Mouse (Mus musculus) forelimb bud, embryonic 11.5 days (tissue): Measurements from ENCODE around the gene H2-DMa.

ENCODE experiments used
- DNase-seq: peaks from one replicate; pipeline ENCODE4 v3.0.0-alpha.2; 2012; ENCODE audit warnings: low read depth, low spot score

Gene H2-DMa

DNA sequence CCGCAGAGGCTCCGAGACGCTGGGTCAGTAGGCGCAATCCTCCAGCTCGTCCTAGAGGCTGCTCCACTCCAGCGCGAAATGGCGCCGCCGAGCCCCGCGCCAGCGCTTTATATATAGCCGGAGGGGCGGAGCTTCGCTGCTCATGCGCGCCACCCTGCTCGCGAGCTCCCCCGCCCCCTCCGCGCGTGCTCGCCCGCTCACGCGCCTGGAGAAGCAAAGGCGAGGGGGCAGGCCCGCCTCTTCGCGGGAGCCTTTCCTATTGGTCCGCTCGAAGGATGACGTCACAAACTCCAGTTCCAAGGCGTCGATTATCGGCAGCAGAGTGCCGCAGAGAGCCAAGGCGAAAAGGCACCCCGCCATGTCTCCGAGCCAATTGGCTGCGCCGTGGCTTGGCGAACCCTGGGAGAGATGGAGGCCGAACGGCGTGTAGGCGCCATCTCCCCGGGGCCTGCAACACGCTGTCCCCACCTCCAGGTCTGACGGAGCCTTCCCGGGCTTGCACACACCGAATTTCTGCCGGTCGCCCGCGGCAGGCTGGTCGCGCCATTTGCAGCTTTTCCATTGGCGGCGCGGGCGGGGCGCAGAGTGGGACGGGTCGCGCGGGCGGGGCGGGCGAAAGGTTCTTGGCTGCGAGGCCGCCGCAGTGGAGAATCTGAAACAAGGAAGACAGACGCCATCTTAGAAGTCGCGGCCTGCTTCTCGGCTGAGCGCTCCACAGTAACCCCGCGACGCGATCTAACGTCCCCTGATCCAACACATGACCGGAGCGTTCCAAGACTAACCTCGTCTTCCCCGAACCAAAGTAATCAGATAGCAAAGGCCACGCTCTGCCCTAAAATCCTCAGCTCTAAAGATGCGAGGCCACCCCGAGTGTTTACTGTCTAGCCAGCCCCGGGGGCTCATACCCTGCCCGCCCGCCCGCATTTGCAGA lies at the start of gene H2-DMa:
H2-DMa (plus strand) TSS at position 293 of the 931 bp plus-strand sequence.
- peak; percentile 99 for DNase-seq

DNA sequence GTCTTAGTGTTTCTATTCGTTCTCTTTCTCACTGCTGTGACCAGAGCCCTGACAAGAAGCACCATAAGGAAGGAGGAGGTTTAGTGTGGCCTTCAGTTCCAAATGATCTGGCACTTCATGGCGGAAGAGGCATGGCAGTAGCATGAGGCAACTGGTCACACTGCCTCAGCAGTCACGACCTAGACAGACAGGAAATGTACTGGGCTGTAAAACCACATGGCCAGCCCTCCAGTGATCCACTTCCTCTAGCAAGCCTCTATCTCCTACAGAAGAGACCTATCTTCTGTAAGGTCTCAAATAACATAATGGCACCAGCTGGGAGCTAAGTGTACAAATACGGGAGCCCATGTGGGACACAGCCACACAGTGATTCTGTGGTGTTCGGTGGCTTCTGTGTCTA lies 47.2 kb upstream of the H2-DMa start:
- DNase-seq = no peak

DNA sequence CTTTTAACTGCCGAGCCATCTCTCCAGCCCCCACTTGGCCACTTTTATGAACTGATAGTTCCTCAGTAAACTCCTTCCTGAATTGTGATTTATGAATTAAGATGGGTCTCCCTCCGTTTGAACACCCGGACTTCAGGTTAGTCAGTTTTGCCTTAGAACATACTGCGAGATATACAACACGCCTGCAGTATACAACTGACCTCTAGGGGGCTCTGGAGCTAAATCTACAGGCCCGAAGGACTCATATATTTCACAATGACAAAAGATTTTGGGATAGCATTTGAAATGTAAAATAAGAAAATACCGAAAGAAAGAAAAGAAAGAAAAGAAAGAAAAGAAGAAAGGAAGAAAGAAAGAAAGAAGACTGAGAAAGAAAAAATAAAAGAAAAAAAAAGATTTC lies 44.1 kb upstream of the H2-DMa start:
- peak; percentile 68 for DNase-seq

DNA sequence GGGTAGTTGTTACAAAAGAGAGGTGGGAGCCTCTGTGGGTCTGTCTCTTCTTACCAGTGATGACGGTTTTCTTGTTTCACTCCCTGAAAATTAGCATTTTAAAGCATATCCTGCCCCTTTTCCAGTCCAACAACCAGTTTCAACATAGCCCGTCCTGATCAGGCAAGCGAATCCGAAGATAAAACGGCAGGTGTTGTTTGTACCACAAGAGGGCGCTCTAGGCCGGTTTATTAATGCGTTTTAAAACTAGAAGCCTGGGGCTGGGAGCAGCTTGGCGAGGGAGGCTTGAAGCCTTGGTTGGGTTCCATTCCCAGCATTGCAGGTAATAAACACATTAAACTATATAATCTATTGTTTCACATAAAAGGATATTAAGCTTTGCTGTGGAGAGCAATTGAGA lies 41.8 kb upstream of the H2-DMa start:
- DNase-seq = peak; percentile 84

DNA sequence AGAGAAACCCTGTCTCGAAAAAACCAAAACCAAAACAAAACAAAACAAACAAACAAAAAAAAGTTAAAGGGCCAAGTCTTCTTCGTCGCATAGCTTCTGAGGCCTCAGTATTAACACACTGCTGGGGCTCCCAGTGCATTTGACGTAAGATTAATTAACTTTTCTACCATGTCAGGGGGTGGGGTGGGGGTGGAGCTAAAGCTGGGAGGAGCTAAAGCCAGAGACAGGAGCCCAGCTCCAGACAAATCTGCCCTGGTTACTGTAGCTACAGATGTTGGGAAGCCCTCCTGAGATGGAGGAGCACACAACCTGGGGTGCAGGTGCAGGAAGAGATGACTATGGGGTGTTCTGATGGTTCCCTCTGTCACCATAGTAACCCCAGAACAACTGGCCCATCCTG lies 41.2 kb upstream of the H2-DMa start:
- DNase-seq = no peak

DNA sequence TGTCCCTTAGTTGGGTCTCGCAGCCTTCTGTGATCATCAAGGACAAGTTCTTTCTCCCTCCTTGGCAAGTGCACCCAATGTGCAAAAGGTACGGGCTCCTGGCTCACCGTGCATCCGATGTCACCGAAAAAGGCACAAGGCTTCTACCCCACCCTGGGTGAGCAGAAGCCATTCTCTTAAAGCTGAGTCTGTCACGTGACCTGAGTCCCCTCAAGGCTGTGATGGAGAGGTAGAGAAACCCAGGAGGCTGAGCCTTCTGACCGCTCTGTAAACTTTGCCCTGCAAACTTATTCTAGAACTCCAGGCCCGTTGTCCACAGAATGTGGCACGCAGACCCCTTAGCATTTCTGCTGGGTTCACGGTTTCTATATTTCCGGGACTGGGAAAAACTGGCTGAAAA lies 40.3 kb upstream of the H2-DMa start:
- no peak for DNase-seq

DNA sequence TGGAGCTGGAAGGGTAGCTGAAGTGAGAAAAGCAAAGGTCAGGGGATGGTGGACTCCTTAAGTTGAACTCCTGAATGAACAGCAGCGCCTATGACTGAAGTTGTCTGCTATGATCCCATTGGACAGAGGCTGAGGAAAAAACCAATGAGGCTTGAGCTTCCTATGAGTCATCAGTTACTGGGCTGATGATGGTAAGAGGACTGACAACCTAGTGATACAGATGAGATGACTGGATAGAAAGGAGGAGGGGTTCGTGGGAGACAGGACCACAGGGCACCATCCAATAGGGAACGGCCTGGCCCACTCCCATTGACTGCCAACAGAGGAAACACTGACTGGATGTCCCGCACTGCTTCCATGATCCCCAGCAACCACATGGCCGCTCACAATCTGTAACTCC lies 39.7 kb upstream of the H2-DMa start:
- peak; percentile 51 for DNase-seq

DNA sequence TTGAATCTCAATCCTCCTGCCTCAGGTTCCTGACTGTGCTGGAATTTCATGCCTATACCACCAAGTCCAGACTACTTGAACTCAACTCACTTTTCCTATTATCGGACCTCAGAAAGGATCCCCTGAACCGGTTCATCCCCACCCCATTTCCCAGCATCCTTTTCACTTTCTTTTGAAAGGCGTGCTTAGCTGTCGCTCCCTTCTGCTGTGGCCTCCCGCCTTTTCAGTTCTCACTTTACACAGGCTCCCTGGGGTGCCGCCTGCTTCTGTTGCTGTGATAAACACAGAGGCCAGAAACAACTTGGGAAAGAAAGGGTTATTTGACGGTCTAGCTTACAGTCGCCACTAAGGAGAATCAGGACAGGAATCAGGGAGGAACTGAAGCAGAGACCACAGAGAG lies 36.2 kb upstream of the H2-DMa start:
- DNase-seq = no peak

DNA sequence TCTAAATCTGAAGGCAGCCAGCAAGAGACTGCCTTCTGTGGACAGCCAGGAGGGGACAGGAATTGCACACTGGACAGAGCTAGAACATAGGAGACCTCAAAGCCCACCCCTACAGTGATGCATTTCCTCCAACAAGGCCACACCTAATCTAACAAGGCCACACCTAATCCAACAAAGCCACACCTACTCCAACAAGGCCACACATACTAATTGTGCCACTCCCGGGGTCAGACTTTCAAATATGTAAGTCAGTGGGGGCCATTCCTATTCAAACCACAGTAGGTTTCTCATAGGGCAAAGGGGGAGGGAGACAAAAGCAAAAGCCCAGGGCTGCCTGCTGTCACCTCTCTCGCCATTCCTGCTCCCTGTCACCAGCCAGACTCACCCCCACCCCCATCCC lies 32.0 kb upstream of the H2-DMa start:
- DNase-seq = no peak

DNA sequence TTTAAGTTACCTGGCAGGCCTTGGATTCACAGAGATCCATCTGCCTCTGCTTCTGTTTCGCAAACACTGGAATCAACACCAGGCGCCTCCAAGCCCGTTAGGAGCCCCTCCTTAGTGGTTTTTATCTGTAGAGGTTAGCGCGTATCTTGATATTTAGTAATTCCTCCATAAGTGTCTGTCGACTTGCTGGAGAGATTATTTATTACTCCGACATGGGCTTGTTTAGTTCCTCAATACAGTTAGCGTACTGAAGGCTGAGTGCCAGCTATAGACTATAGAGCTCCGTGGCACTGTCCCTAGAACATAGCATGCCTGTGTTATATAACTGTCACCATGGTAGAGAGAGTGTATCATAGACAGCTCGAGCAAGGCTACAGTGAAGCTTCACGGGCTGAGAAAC lies 31.2 kb upstream of the H2-DMa start:
- no peak for DNase-seq

DNA sequence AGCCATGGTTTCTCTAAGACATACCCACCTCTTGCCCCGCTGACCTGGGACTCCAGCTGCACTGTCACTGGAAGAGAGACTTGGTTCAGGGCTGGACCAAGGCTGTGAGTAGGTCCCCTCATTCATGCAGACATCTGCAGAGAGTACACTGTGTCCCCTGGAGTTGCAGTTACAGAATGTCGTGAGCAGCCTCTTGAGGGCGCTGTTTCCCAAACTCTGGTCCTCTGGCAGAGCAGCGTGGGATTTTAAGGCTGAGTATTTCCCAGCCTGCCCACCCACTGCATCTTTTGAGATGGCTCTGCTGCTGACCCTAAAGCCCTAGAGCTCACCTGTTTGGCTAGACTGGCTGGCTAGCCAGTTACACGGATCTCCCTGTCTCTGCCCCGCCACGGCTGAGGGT lies 28.4 kb upstream of the H2-DMa start:
- no peak for DNase-seq

DNA sequence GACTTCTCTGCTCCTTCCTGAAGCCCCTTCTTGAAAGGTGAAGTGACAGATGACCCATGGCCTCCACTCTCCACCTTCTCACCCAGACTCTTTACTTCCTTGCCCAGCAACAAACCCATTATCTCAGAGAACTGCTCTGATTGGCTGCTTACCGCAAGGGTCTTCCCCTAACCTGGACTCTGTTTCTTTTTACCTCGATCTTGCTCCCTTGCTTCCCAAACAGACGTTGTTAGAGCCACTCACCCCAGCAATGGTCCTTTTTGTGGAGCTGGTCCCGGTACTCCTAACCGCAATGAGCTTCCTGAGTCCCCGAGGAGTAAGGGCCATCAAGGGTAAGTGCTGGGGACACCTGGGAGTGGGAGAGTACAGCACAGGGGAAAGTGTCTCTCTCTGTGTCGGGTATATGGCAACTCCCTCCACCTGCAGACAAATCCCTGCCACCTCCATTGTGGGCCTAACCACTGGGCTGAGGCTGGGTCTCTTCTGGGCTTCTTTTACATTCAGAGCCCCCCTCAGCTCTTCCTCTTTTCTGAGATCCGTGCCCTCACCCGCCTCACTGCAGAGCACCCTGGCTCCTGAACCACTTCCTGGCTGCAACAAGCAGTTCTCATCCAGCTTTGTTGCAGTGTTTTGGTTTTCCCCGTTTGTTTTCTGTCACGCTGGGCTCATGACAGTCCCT lies 27.0 kb upstream of the H2-DMa start, which contains the start of gene H2-Oa:
H2-Oa (plus strand) TSS at position 144 of the 679 bp plus-strand sequence.
- no peak for DNase-seq

DNA sequence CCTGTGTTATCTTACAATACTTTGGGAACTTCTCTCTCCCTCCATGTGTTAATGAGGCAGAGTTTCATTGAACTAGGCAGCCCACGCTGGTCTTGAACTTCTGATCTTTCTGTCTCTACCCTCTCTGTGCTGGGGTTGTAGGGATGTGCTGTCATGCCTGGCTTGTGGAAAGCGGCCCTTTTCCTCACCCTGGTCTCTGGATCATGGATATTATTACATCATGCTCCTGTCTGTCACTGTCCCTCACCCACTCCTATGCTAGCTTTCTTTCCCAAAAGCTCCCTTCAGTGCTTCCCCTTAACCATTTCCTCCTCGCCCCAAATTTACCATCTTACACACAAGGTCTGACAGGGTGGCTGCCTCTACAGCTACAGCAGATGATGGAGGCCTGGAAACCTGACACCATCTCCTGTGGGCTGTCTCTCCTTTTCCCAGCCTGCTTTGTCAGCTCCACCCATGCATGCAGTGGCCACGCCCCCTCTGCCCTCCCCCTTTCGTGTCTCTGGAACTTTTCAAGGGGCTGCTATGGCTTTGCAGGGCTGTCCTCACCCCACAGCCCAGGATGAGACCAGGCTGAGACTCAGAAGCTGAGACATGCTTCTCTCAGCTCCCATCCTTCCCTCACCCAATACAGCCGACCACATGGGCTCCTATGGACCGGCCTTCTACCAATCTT lies 26.0 kb upstream of the H2-DMa start:
- peak; percentile 83 for DNase-seq

DNA sequence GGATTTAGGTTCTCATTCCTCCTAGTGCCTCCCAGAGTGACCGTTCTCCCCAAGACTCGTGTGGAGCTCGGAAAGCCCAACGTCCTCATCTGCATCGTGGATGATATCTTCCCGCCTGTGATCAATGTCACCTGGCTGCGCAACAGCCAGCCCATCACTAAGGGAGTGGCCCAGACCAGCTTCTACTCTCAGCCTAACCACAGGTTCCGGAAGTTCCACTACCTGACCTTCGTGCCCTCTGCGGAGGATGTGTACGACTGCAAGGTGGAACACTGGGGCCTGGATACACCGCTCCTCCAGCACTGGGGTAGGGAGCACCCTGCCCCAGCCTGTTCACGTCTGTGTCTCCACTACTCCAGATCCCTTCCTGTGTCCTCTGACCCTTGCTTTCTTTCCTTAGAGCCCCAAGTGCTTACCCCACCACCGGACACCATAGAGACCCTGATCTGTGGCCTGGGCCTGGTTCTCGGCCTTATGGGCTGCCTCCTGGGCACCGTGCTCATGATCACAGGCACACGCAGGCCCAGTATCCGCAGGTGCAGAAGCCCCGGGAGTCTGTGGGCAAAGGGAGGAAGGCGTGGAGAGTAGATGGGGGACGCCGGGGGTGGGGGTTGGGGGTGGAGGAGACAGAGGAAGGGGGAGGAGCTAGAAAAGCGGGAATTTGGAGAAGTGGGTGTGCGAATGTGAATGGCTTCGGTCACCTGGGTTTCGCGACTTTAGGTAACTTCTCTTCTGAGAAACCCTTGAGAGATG lies 24.9 kb upstream of the H2-DMa start:
- DNase-seq = no peak

DNA sequence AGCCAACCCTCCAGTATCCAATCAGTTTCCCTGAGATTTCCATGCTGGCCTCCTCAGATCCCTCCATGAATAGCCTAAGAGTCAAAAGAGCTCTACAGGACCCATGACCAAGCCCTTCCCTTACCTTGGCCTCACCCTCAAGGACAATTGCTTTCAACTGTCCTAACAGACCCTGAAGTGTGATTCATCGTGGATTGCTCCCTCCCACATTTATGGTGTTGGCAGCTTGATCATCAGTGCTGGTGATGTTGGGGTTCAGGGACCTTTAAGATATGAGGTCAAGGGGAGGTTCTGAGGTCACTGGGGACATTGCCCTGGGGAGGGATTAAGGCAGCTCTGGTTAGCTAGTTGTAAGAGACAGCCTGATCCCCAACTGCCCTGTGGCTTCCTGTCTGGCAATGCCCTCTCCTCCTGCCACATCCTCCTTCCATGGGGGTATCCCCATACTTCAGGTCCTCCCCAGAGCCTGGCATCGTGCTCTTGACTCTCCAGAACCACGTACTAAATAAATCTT lies 22.8 kb upstream of the H2-DMa start:
- DNase-seq = no peak

DNA sequence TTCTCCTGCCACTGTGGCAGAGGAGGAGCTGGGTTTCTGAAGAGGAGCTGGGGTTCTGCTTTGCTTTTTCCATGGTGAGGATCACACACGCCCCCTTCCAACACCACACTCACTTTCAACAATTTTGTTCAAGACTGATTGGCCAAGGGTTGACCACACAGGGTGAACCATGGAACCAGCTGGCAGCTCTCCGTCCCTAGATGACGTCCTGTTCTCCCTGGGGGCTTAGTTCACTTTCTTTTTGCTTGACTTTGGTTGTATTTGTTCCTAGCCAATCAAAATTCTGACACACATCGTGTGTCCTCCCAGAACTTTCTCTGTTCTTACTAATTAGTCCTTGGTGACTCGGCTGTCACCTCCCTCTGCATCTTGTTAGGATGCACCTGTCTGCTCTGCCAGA lies 22.1 kb upstream of the H2-DMa start:
- no peak for DNase-seq

DNA sequence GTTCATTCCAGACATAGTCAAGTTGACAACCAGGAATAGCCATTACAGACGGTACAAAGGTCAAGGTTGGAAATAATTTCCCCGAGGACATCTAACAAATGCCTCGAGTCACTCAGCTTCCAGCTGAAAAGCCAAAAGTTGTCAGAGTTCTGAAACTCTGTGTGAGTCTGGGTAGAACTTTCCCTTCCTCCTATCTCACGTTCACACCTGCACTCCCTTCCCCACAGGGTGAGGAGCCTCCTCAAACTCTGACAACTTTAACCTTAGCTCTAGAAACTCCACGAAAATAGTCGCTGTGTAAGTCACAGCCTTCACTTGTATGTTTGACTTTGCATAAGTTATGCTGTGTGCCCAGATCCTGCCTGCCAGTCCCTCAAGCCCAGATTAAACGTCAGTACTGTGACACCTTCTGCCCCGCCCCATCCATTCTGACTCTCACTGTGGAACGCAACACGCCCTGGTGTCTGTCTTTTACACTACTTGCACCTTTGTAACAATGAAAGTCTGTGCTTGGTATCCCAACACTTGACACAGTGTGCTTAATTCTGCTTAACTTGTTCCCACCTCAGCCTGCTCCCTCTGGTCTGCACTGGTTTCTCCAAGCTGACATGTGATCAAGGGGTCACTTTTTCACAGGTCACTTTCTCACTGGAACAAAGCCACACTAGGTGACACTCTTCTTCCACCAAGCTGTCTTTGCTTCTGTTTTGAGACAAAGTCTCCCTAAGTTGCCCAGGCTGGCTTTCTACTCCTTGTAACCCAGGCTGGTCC lies 20.4 kb upstream of the H2-DMa start:
- DNase-seq = no peak

DNA sequence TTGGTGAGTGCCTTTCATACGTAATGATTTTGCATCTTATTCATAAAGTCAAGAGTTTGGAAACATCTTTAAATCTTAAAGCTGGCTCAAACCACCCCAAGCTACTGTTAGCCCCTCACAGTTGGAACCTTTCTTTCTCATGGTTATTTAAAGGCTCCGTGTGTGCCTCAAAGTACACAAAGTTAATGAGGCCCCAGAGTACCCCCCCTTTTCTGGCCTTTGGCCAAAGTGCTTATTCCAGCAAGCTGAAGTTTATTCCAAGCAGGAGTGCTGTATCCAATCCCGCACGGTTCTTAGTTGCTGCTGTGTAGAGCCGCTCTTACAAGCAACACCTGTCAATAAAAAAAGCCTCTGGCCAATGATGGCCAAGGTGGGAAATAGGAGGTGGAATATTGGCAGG lies 19.8 kb upstream of the H2-DMa start:
- DNase-seq = no peak

DNA sequence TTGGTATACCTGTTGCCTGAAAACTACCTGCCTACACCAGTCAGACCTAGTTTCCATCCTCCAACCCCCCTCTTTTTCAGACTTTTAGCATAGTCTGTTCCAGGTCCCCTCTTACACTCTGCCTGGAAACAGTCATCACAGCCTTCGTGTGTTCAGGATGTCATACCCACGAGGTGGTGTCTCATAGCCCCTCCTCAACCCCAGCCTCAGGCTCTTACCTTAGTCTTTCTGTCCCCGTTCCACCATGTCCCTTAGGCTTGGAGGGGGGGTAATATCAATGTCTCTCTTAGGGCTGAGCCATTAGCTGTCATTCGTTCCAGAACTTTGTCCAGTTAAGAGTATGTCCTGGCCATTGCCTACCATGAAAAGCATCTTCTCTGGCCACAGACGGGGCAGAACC lies 18.2 kb upstream of the H2-DMa start:
- DNase-seq = no peak

DNA sequence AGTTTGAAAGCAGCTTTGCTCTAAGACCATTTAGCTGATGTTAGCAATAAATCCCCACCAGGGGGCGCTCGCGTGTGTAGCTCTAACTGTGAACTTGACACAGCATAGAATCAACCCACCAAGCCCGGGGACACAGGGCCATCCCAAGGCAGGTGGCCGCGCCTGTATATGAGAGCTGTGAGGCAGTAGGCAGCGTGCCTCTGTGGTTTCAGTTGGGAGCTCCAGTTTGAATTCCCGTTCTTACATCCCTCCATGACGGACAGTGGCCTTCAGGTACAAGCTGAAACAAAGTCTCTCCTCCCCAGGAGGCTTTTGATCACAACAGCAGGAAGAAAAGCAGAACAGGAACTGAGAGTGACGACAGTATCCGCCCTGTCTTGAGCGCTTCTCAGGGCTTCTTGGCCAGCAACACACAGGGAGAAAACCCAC lies 17.7 kb upstream of the H2-DMa start:
- DNase-seq = peak; percentile 89

DNA sequence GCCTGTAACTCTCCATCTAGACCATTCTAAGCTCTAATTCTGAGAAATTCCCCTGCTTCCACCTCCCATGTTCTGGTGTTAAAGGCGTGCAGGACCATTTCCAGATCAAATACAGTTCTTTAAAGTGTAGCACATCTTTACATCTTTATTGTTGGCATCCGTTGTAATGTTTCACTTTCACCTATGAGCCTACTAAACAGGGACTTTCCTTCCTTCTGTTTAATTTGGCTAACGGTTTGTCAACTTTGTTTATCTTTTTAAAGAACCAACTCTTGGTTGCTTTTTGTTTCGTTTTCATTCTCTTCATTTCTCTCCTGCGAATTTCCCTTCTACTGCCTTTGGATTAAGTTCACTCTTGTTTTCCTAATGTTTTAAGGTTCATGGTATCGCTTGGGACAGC lies 16.5 kb upstream of the H2-DMa start:
- no peak for DNase-seq
